Mouse (Mus musculus) hindbrain, embryonic 11.5 days (tissue): ENCODE results near the gene Rassf8. TPM values are rescaled to one million over a fixed set of nuclear protein-coding genes. Genes with fewer than 3 reads are reported as not detected.

Experiments
- ATAC-seq: fragments of 200-750 bp; cut with Nextera tagmentation; 2 replicates; pipeline ENCODE4 v1.8.0; 2017; ENCODE audit warnings: mild to moderate bottlenecking, moderate TSS enrichment, moderate library complexity; ENCODE audit not compliant: low FRiP score
- DNase-seq: peaks from one replicate; pipeline ENCODE4 v3.0.0-alpha.2; 2015; ENCODE audit warnings: low spot score
- H3K27ac ChIP-seq: fragments of 300-500 bp; sonication (generic); 2 replicates; pipeline ENCODE4 v1.5.1; 2014; ENCODE audit warnings: mild to moderate bottlenecking, low read depth, low read length
- H3K27me3 ChIP-seq: fragments of 300-500 bp; sonication (generic); 2 replicates; pipeline ENCODE4 v1.6.1; 2014; ENCODE audit warnings: mild to moderate bottlenecking, low read length, moderate library complexity, mixed read lengths; ENCODE audit not compliant: control insufficient read depth, insufficient read depth
- H3K36me3 ChIP-seq: fragments of 300-500 bp; sonication (generic); 2 replicates; pipeline ENCODE4 v1.6.1; 2014; ENCODE audit warnings: mild to moderate bottlenecking, low read length, moderate library complexity, mixed read lengths; ENCODE audit not compliant: control insufficient read depth, insufficient read depth
- H3K4me1 ChIP-seq: fragments of 300-500 bp; sonication (generic); replicated peaks from 2 replicates; pipeline ENCODE4 v1.6.1; 2014; ENCODE audit warnings: low read length, mixed read lengths; ENCODE audit not compliant: control insufficient read depth, insufficient read depth
- H3K4me2 ChIP-seq: fragments of 300-500 bp; sonication (generic); replicated peaks from 2 replicates; pipeline ENCODE4 v1.6.1; 2014; ENCODE audit warnings: mild to moderate bottlenecking, low read depth, low read length
- H3K4me3 ChIP-seq: fragments of 300-500 bp; sonication (generic); 2 replicates; pipeline ENCODE4 v1.5.1; 2014; ENCODE audit warnings: low read depth, low read length
- H3K9ac ChIP-seq: fragments of 300-500 bp; sonication (generic); 2 replicates; pipeline ENCODE4 v1.6.1; 2014; ENCODE audit warnings: low read depth, low read length
- H3K9me3 ChIP-seq: fragments of 300-500 bp; sonication (generic); 2 replicates; pipeline ENCODE4 v1.6.1; 2016; ENCODE audit warnings: low read length; ENCODE audit not compliant: control insufficient read depth
- WGBS: fragments of 180-500 bp; shearing (Covaris S2); extraction: QIAGEN DNeasy Blood & Tissue Kit; methylation state at CpG from one replicate; pipeline ENCODE4 v1.1.7; 2014; 5-methylcytosine and 5-hydroxymethylcytosine counted together
- polyA plus RNA-seq: library from polyadenylated mRNA; unstranded; fragments of >200 nt; fragmentation: Nextera tagmentation; extraction: Ambion mirVana; gene quantifications from 2 replicates; pipeline ENCODE4 v1.2.1, GENCODE M21; 2014

Gene Rassf8
- polyA plus RNA-seq, 1 experiment from 2014 or later: 7.0 TPM

- Histone ChIP-seq H3K27me3 (peaks cover 43% of the 10 kb centered on the region), H3K36me3 (no peaks in the 10 kb centered on the region), H3K27ac (no peak overlapping the region), H3K4me3 (peak overlapping the region; percentile 55), H3K9me3 (no peaks in the 10 kb centered on the region), H3K9ac (peak overlapping the region; percentile 55), H3K4me1 (peaks cover 9% of the 10 kb centered on the region), H3K4me2 (peak overlapping the region; percentile 80)
- DNase-seq: no peak
- no peak for ATAC-seq
- WGBS: 2% methylated on average over 28 of the region's 35 CpGs
These were observed 116.2 kb downstream of the Rassf8 start for GRCm38 (mm10) chr6:145862739-145863064.

- Histone ChIP-seq H3K4me1 (peaks cover 9% of the 10 kb centered on the region), H3K27ac (no peak overlapping the region), H3K9me3 (no peaks in the 10 kb centered on the region), H3K4me2 (peak overlapping the region; percentile 80), H3K36me3 (no peaks in the 10 kb centered on the region), H3K4me3 (peak overlapping the region; percentile 55), H3K9ac (peak overlapping the region; percentile 55), H3K27me3 (peaks cover 43% of the 10 kb centered on the region)
- ATAC-seq (peak; percentile 48), DNase-seq (peak; percentile 74)
- under 1% methylated on average over 90 of the region's 105 CpGs for WGBS
These were observed 116.8 kb downstream of the Rassf8 start for GRCm38 (mm10) chr6:145863065-145863971.

GRCm38 (mm10) chr6:145864171-145864570 is 117.6 kb downstream of the Rassf8 start:
- Histone ChIP-seq H3K9me3 (no peaks in the 10 kb centered on the region), H3K27ac (no peak overlapping the region), H3K9ac (no peak overlapping the region), H3K4me1 (peaks cover 9% of the 10 kb centered on the region), H3K36me3 (no peaks in the 10 kb centered on the region), H3K27me3 (peaks cover 43% of the 10 kb centered on the region), H3K4me2 (peak overlapping the region; percentile 80; the same call in 1 of the 2 replicates), H3K4me3 (peak overlapping the region; percentile 55)
- ATAC-seq: no peak
- WGBS: 3% methylated on average over 8 of the region's 8 CpGs
- DNase-seq: no peak

GRCm38 (mm10) chr6:145865289-145865885 is 118.8 kb downstream of the Rassf8 start, which contains the start of gene Bhlhe41:
Gene Bhlhe41 (minus strand): TSS chr6:145865558.
- H3K36me3 ChIP-seq: no peaks in the 10 kb centered on the region
- H3K9me3 ChIP-seq: no peaks in the 10 kb centered on the region
- peak; percentile 81 for DNase-seq
- peaks cover 43% of the 10 kb centered on the region for H3K27me3 ChIP-seq
- H3K9ac ChIP-seq: peak within 1 kb of the TSS; percentile 61
- H3K4me2 ChIP-seq: peak within 1 kb of the TSS; percentile 98
- peaks cover 9% of the 10 kb centered on the region for H3K4me1 ChIP-seq
- no peak within 1 kb of the TSS for H3K27ac ChIP-seq
- WGBS: 1% methylated on average over 46 of the region's 57 CpGs
- peak; percentile 56 for ATAC-seq
- H3K4me3 ChIP-seq: peak within 1 kb of the TSS; percentile 55

GRCm38 (mm10) chr6:145865886-145866851 is 119.6 kb downstream of the Rassf8 start:
- no peaks in the 10 kb centered on the region for H3K36me3 ChIP-seq
- H3K9ac ChIP-seq: peak overlapping the region; percentile 61
- peak; percentile 64 for ATAC-seq
- peak overlapping the region; percentile 98 for H3K4me2 ChIP-seq
- peaks cover 43% of the 10 kb centered on the region for H3K27me3 ChIP-seq
- H3K9me3 ChIP-seq: no peaks in the 10 kb centered on the region
- peak; percentile 73 for DNase-seq
- WGBS: under 1% methylated on average over 69 of the region's 69 CpGs
- peak overlapping the region; percentile 55 for H3K4me3 ChIP-seq
- H3K4me1 ChIP-seq: peaks cover 9% of the 10 kb centered on the region
- no peak overlapping the region for H3K27ac ChIP-seq

- H3K4me1 ChIP-seq: peaks cover 9% of the 10 kb centered on the region
- no peak overlapping the region for H3K4me3 ChIP-seq
- no peak for DNase-seq
- 76% methylated on average over 3 of the region's 3 CpGs for WGBS
- no peak for ATAC-seq
- H3K27me3 ChIP-seq: peaks cover 41% of the 10 kb centered on the region
- no peaks in the 10 kb centered on the region for H3K9me3 ChIP-seq
- no peak overlapping the region for H3K9ac ChIP-seq
- H3K4me2 ChIP-seq: peak overlapping the region; percentile 98; the same call in 1 of the 2 replicates
- no peaks in the 10 kb centered on the region for H3K36me3 ChIP-seq
- H3K27ac ChIP-seq: no peak overlapping the region
These were observed 120.6 kb downstream of the Rassf8 start for GRCm38 (mm10) chr6:145867111-145867510.

Other genes with a start within 250 kb of the Rassf8 start
- 0.25 TPM in 1 of 2 replicates, not detected in the other for gene Lmntd1, start 132.4 kb upstream of the Rassf8 start, polyA plus RNA-seq
- not detected in 2 replicates for gene Tuba3b, start 131.0 kb upstream of the Rassf8 start, polyA plus RNA-seq
- 1.5 and 1.8 TPM in 2 replicates for gene Bhlhe41, start 118.8 kb downstream of the Rassf8 start, polyA plus RNA-seq
- 2.3 and 2.9 TPM in 2 replicates for gene Sspn, start 184.9 kb downstream of the Rassf8 start, polyA plus RNA-seq